Mouse (Mus musculus): Measurements from ENCODE around the gene Mob2. TPM values are rescaled to one million over a fixed set of nuclear protein-coding genes. Genes with fewer than 3 reads are reported as not detected.
A peak's percentile ranks its signal among the peaks of the same experiment; 100 is the strongest.

Gene Mob2
- polyA plus RNA-seq, 1 experiment: 28.2 TPM

GRCm38 (mm10) chr7:142071717-142072116 is 10.9 kb upstream of the Mob2 start:
- no peaks in the 10 kb centered on the region for H3K4me1 ChIP-seq (ENCODE audit: control insufficient read depth, insufficient read depth, low read length)
- H3K4me3 ChIP-seq (replicated peaks; ENCODE audit: control insufficient read depth, low read depth, low read length): no peak overlapping the region
- no peak overlapping the region for H3K27ac ChIP-seq (ENCODE audit: control insufficient read depth, insufficient read depth, low read depth, low read length, poor library complexity)
- TF ChIP-seq POLR2A (IDR thresholded peaks at IDR 0.05; ENCODE audit: borderline replicate concordance, control insufficient read depth, low read depth, low read length): no peak
- no peak for TF ChIP-seq CTCF (IDR thresholded peaks at IDR 0.05; ENCODE audit: control insufficient read depth, insufficient read depth, low read length)

- 14% methylated on average over 9 of the region's 10 CpGs for WGBS
- no peaks in the 10 kb centered on the region for H3K4me1 ChIP-seq (ENCODE audit: control insufficient read depth, insufficient read depth, low read length)
- no peak overlapping the region for H3K4me3 ChIP-seq (replicated peaks; ENCODE audit: control insufficient read depth, low read depth, low read length)
- TF ChIP-seq POLR2A (IDR thresholded peaks at IDR 0.05; ENCODE audit: borderline replicate concordance, control insufficient read depth, low read depth, low read length) (no peak), CTCF (IDR thresholded peaks at IDR 0.05; ENCODE audit: control insufficient read depth, insufficient read depth, low read length) (no peak)
- no peak overlapping the region for H3K27ac ChIP-seq (ENCODE audit: control insufficient read depth, insufficient read depth, low read depth, low read length, poor library complexity)
Observed at GRCm38 (mm10) chr7:142071212-142071578, 10.3 kb upstream of the Mob2 start.

GRCm38 (mm10) chr7:142070458-142071211 is 9.8 kb upstream of the Mob2 start:
- TF ChIP-seq CTCF (IDR thresholded peaks at IDR 0.05; ENCODE audit: control insufficient read depth, insufficient read depth, low read length): peak; percentile 92
- no peak for TF ChIP-seq POLR2A (IDR thresholded peaks at IDR 0.05; ENCODE audit: borderline replicate concordance, control insufficient read depth, low read depth, low read length)
- no peak overlapping the region for H3K27ac ChIP-seq (ENCODE audit: control insufficient read depth, insufficient read depth, low read depth, low read length, poor library complexity)
- WGBS: 17% methylated on average over 13 of the region's 13 CpGs
- no peak overlapping the region for H3K4me3 ChIP-seq (replicated peaks; ENCODE audit: control insufficient read depth, low read depth, low read length)
- H3K4me1 ChIP-seq (ENCODE audit: control insufficient read depth, insufficient read depth, low read length): no peaks in the 10 kb centered on the region

GRCm38 (mm10) chr7:142068429-142068828 is 7.6 kb upstream of the Mob2 start:
- Histone ChIP-seq H3K4me3 (replicated peaks; ENCODE audit: control insufficient read depth, low read depth, low read length) (no peak overlapping the region), H3K4me1 (ENCODE audit: control insufficient read depth, insufficient read depth, low read length) (no peaks in the 10 kb centered on the region), H3K27ac (ENCODE audit: control insufficient read depth, insufficient read depth, low read depth, low read length, poor library complexity) (no peak overlapping the region)
- no peak for TF ChIP-seq POLR2A (IDR thresholded peaks at IDR 0.05; ENCODE audit: borderline replicate concordance, control insufficient read depth, low read depth, low read length)
- TF ChIP-seq CTCF (IDR thresholded peaks at IDR 0.05; ENCODE audit: control insufficient read depth, insufficient read depth, low read length): no peak
- 27% methylated on average over 4 of the region's 4 CpGs for WGBS

GRCm38 (mm10) chr7:142060185-142060930 is 507 bp downstream of the Mob2 start:
- peak overlapping the region; percentile 83 for H3K4me3 ChIP-seq (replicated peaks; ENCODE audit: control insufficient read depth, low read depth, low read length)
- H3K4me1 ChIP-seq (ENCODE audit: control insufficient read depth, insufficient read depth, low read length): peaks cover 11% of the 10 kb centered on the region
- no peak for TF ChIP-seq POLR2A (IDR thresholded peaks at IDR 0.05; ENCODE audit: borderline replicate concordance, control insufficient read depth, low read depth, low read length)
- no peak for TF ChIP-seq CTCF (IDR thresholded peaks at IDR 0.05; ENCODE audit: control insufficient read depth, insufficient read depth, low read length)
- peak overlapping the region; percentile 93 for H3K27ac ChIP-seq (ENCODE audit: control insufficient read depth, insufficient read depth, low read depth, low read length, poor library complexity)
- under 1% methylated on average over 65 of the region's 66 CpGs for WGBS

GRCm38 (mm10) chr7:142059024-142059423 is 1.8 kb downstream of the Mob2 start:
- TF ChIP-seq CTCF (IDR thresholded peaks at IDR 0.05; ENCODE audit: control insufficient read depth, insufficient read depth, low read length): no peak
- TF ChIP-seq POLR2A (IDR thresholded peaks at IDR 0.05; ENCODE audit: borderline replicate concordance, control insufficient read depth, low read depth, low read length): no peak
- H3K4me1 ChIP-seq (ENCODE audit: control insufficient read depth, insufficient read depth, low read length): peaks cover 11% of the 10 kb centered on the region
- WGBS: 30% methylated on average over 2 of the region's 2 CpGs
- no peak overlapping the region for H3K27ac ChIP-seq (ENCODE audit: control insufficient read depth, insufficient read depth, low read depth, low read length, poor library complexity)
- no peak overlapping the region for H3K4me3 ChIP-seq (replicated peaks; ENCODE audit: control insufficient read depth, low read depth, low read length)

- 36% methylated on average over 1 of the region's 1 CpGs for WGBS
- Histone ChIP-seq H3K4me1 (ENCODE audit: control insufficient read depth, insufficient read depth, low read length) (peaks cover 11% of the 10 kb centered on the region), H3K27ac (ENCODE audit: control insufficient read depth, insufficient read depth, low read depth, low read length, poor library complexity) (no peak overlapping the region), H3K4me3 (replicated peaks; ENCODE audit: control insufficient read depth, low read depth, low read length) (no peak overlapping the region)
- TF ChIP-seq CTCF (IDR thresholded peaks at IDR 0.05; ENCODE audit: control insufficient read depth, insufficient read depth, low read length) (no peak), POLR2A (IDR thresholded peaks at IDR 0.05; ENCODE audit: borderline replicate concordance, control insufficient read depth, low read depth, low read length) (no peak)
Observed at GRCm38 (mm10) chr7:142057121-142057520, 3.7 kb downstream of the Mob2 start.

- peaks cover 11% of the 10 kb centered on the region for H3K4me1 ChIP-seq (ENCODE audit: control insufficient read depth, insufficient read depth, low read length)
- TF ChIP-seq CTCF (IDR thresholded peaks at IDR 0.05; ENCODE audit: control insufficient read depth, insufficient read depth, low read length): no peak
- no peak for TF ChIP-seq POLR2A (IDR thresholded peaks at IDR 0.05; ENCODE audit: borderline replicate concordance, control insufficient read depth, low read depth, low read length)
- H3K27ac ChIP-seq (ENCODE audit: control insufficient read depth, insufficient read depth, low read depth, low read length, poor library complexity): peak overlapping the region; percentile 30; the same call in 1 of the 2 replicates
- no peak overlapping the region for H3K4me3 ChIP-seq (replicated peaks; ENCODE audit: control insufficient read depth, low read depth, low read length)
- 39% methylated on average over 1 of the region's 1 CpGs for WGBS
Observed at GRCm38 (mm10) chr7:142056601-142057061, 4.2 kb downstream of the Mob2 start.

All from bone marrow, adult 2 months (tissue).